Mouse (Mus musculus) lung, postnatal 0 days (tissue): ENCODE measurements at regions not wholly inside any gene's neighbourhood (a gene's known extent, or its start where the extent isn't known, plus 50 kb on each side); places are given as distances from the start of the nearest gene placed in this dataset.

ENCODE experiments used
- CTCF ChIP-seq: IDR thresholded peaks from 2 replicates; pipeline ENCODE4 v1.5.1; 2016; ENCODE audit warnings: antibody characterized with exemption, mild to moderate bottlenecking
- EP300 ChIP-seq: IDR thresholded peaks from 2 replicates; pipeline ENCODE4 v1.6.1; 2016; ENCODE audit warnings: antibody characterized with exemption, mild to moderate bottlenecking, control low read depth

DNA sequence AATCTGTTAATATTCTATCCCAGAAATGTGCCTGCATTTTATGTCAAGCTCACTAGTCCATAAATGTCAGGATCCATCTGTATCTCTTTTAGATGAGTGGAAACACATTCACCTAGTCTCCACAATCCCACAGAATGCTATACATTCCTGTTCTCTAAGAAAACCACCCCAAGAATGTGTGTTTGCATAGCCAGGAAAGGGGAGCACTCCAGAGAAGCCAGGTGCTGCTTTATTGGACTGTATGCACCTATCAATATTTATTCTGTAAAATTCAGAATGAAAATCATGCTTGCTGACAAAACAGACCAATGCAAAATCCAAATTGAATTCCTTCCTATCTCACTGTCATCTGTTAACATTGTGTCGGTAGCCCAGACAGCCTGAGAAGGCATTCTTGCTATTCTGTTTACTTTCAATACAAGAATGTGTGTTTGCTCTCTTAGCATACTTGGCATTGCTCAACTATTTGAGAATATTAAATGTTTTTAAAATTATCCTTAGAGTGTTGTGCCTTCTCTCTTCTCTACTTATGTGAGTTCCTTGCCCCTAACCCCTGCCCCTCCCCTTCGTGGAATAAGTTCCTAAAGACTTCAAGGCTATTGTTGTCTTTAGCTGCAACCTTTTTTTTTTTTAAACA lies 2050.7 kb upstream of the 5930422O12Rik start:
- TF ChIP-seq CTCF (no peak), EP300 (peak; percentile 84)
